Comparison of ENCODE assay signal across 8 mouse cellular contexts in genomic region chr2:110229143-110230087, GRCm38 (mm10).
DNase-seq lines count a peak whose midpoint lies in the region; ATAC-seq and TF ChIP-seq lines count a peak whose summit lies in the region.

No protein-coding gene starts in this region.

- 37% methylated on average over 15 of the region's 15 CpGs for WGBS in embryonic facial prominence, embryonic 11.5 days
- 32% methylated on average over 15 of the region's 15 CpGs for WGBS in heart, embryonic 12.5 days
- WGBS in kidney, embryonic 15.5 days: 32% methylated on average over 15 of the region's 15 CpGs
- WGBS in limb, embryonic 14.5 days: 36% methylated on average over 15 of the region's 15 CpGs

- no peak for TF ChIP-seq POLR2A in limb, embryonic 14.5 days (IDR thresholded peaks at IDR 0.05; ENCODE audit: borderline replicate concordance, extremely low read depth, insufficient read depth, insufficient read length)

- no peak overlapping the region for H3K9ac ChIP-seq in embryonic facial prominence, embryonic 11.5 days (replicated peaks; ENCODE audit: low read length)
- no peak overlapping the region; the same call in 1 of the 2 replicates for H3K9ac ChIP-seq in heart, embryonic 12.5 days
- H3K9ac ChIP-seq in kidney, embryonic 15.5 days: no peak overlapping the region
- no peak overlapping the region for H3K9ac ChIP-seq in limb, embryonic 14.5 days (ENCODE audit: low read depth, low read length, severe bottlenecking)

- no peaks in the 10 kb centered on the region for H3K9me3 ChIP-seq in embryonic facial prominence, embryonic 11.5 days (replicated peaks; ENCODE audit: control insufficient read depth, low read length)
- no peaks in the 10 kb centered on the region for H3K9me3 ChIP-seq in heart, embryonic 12.5 days (replicated peaks)
- H3K9me3 ChIP-seq in kidney, embryonic 15.5 days (replicated peaks): no peaks in the 10 kb centered on the region
- H3K9me3 ChIP-seq in limb, embryonic 14.5 days (ENCODE audit: control insufficient read depth, low read length): no peaks in the 10 kb centered on the region

- no peak overlapping the region for H3K4me2 ChIP-seq in embryonic facial prominence, embryonic 11.5 days (ENCODE audit: low read depth, low read length)
- peak overlapping the region; percentile 51 for H3K4me2 ChIP-seq in heart, embryonic 12.5 days
- no peak overlapping the region for H3K4me2 ChIP-seq in kidney, embryonic 15.5 days
- no peak overlapping the region; the same call in 1 of the 2 replicates for H3K4me2 ChIP-seq in limb, embryonic 14.5 days (replicated peaks; ENCODE audit: low read depth, low read length, severe bottlenecking)

- no peaks in the 10 kb centered on the region for H3K36me3 ChIP-seq in embryonic facial prominence, embryonic 11.5 days (replicated peaks; ENCODE audit: control insufficient read depth, insufficient read depth, low read depth, low read length)
- no peaks in the 10 kb centered on the region for H3K36me3 ChIP-seq in heart, embryonic 12.5 days
- H3K36me3 ChIP-seq in kidney, embryonic 15.5 days: no peaks in the 10 kb centered on the region
- H3K36me3 ChIP-seq in limb, embryonic 14.5 days (ENCODE audit: control insufficient read depth, insufficient read depth, low read length): no peaks in the 10 kb centered on the region

- peak; percentile 88 for DNase-seq in 3T3-L1 (ENCODE audit: low read depth, low spot score)
- DNase-seq in R1 (ENCODE audit: low read depth, low spot score): peak; percentile 75
- peak; percentile 94 for DNase-seq in embryonic facial prominence, embryonic 11.5 days (ENCODE audit: low spot score)
- peak; percentile 95 for DNase-seq in limb, embryonic 14.5 days (ENCODE audit: low spot score)
- DNase-seq in neural tube, embryonic 10.5 days (ENCODE audit: extremely low spot score, low spot score): peak; percentile 46
- DNase-seq in spleen, postnatal 10 days (ENCODE audit: low spot score in 2 of 2): no peak

- H3K27me3 ChIP-seq in embryonic facial prominence, embryonic 11.5 days (ENCODE audit: control insufficient read depth, insufficient read depth, low read length): no peaks in the 10 kb centered on the region
- no peaks in the 10 kb centered on the region for H3K27me3 ChIP-seq in heart, embryonic 12.5 days (replicated peaks)
- H3K27me3 ChIP-seq in kidney, embryonic 15.5 days: no peaks in the 10 kb centered on the region
- H3K27me3 ChIP-seq in limb, embryonic 14.5 days (ENCODE audit: control insufficient read depth, insufficient read depth, low read length): no peaks in the 10 kb centered on the region

- no peaks in the 10 kb centered on the region for H3K4me1 ChIP-seq in embryonic facial prominence, embryonic 11.5 days (ENCODE audit: control insufficient read depth, insufficient read depth, low read length)
- 0 out of 2 replicates have a peak, but pooled peaks cover 6% of the 10 kb centered on the region for H3K4me1 ChIP-seq in heart, embryonic 12.5 days (replicated peaks)
- H3K4me1 ChIP-seq in kidney, embryonic 15.5 days: peaks cover 30% of the 10 kb centered on the region
- H3K4me1 ChIP-seq in limb, embryonic 14.5 days (ENCODE audit: control insufficient read depth, insufficient read depth, low read length): peaks cover 16% of the 10 kb centered on the region

- no peak overlapping the region for H3K27ac ChIP-seq in embryonic facial prominence, embryonic 11.5 days (replicated peaks; ENCODE audit: low read depth, low read length)
- no peak overlapping the region for H3K27ac ChIP-seq in heart, embryonic 12.5 days (ENCODE audit: poor library complexity, severe bottlenecking)
- H3K27ac ChIP-seq in kidney, embryonic 15.5 days: peak overlapping the region; percentile 37; the same call in 1 of the 2 replicates
- no peak overlapping the region for H3K27ac ChIP-seq in limb, embryonic 14.5 days (replicated peaks; ENCODE audit: low read depth, low read length)

- H3K4me3 ChIP-seq in embryonic facial prominence, embryonic 11.5 days (ENCODE audit: low read depth, low read length): no peak overlapping the region
- no peak overlapping the region for H3K4me3 ChIP-seq in heart, embryonic 12.5 days
- no peak overlapping the region for H3K4me3 ChIP-seq in kidney, embryonic 15.5 days (replicated peaks)
- H3K4me3 ChIP-seq in limb, embryonic 14.5 days (replicated peaks; ENCODE audit: low read length): no peak overlapping the region

- peak; percentile 68; the same call in 1 of the 2 replicates for ATAC-seq in embryonic facial prominence, embryonic 11.5 days (replicated peaks; ENCODE audit: insufficient number of reproducible peaks, low FRiP score, low TSS enrichment, low read depth)
- ATAC-seq in heart, embryonic 12.5 days (ENCODE audit: insufficient number of reproducible peaks, low FRiP score): peak; percentile 69; the same call in 1 of the 2 replicates
- ATAC-seq in kidney, embryonic 15.5 days (replicated peaks; ENCODE audit: low FRiP score): peak; percentile 70
- peak; percentile 79 for ATAC-seq in limb, embryonic 14.5 days (ENCODE audit: low FRiP score, low read depth)

Comparison
In these comparisons a context has a peak if more than half of its experiments do, and no peak if none do; other contexts are left out.
1. DNase-seq: peak in 3T3-L1 (single experiment), R1 (single experiment), embryonic facial prominence, embryonic 11.5 days (single experiment), limb, embryonic 14.5 days (single experiment) and neural tube, embryonic 10.5 days (single experiment); none in spleen, postnatal 10 days (0 of 2).
2. Peak in every context shown above with its lines, with median percentiles within 50 percentile points of each other: ATAC-seq.